12 mouse cellular contexts compared by ENCODE assay signal in the genomic region with DNA sequence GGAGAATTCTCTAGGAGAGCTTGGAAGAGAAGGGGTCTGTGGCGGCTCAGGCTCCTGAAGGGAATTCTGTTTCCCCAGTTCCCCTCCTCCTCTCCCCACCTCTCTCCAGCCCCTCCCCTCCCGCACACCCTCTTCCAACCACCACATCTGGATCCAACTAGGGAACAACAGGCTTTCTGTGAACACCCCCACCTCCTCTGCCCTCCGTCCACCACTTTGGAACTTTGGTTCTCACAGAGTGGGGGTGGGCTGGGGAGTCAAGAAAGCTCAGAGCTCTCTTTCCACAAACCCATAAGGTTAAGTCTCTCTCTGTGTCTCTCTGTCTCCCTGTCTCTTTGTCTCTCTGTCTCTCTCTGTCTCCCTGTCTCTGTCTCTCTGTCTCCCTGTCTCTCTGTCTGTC. TPM values are rescaled to one million over a fixed set of nuclear protein-coding genes. Genes with fewer than 3 reads are reported as not detected.
A peak's percentile ranks its signal among the peaks of the same experiment; 100 is the strongest.
DNase-seq lines count a peak whose midpoint lies in the region; ATAC-seq and TF ChIP-seq lines count a peak whose summit lies in the region.
"Had no signal": no experiment of that assay in that cellular context is flagged by ENCODE, and none has a peak within 500 bp of the region (broad histone marks: within the 10 kb centered on the region; RNA-seq: fewer than 3 reads in every experiment).

No protein-coding gene starts in this region.

- no peak for TF ChIP-seq POLR2A in kidney, adult 2 months (IDR thresholded peaks at IDR 0.05; ENCODE audit: low read depth, low read length)
- TF ChIP-seq POLR2A in embryonic fibroblast, embryonic 13.5 days (IDR thresholded peaks at IDR 0.05; ENCODE audit: low read depth, low read length), result no peak

- ATAC-seq in neural tube, embryonic 11.5 days (ENCODE audit: insufficient read depth, low FRiP score, low TSS enrichment), result no peak
- ATAC-seq in erythroid progenitor cell, adult 5-6 weeks (replicated peaks; ENCODE audit: low FRiP score, poor library complexity, severe bottlenecking), result no peak

- H3K9me3 ChIP-seq in neural tube, embryonic 11.5 days (ENCODE audit: control insufficient read depth, low read length), result no peaks in the 10 kb centered on the region

- WGBS in kidney, adult 2 months, result 72% methylated on average over 3 of the region's 3 CpGs
- 25% methylated on average over 3 of the region's 3 CpGs for WGBS in neural tube, embryonic 11.5 days

- no peaks in the 10 kb centered on the region for H3K36me3 ChIP-seq in kidney, adult 2 months (ENCODE audit: control insufficient read depth, insufficient read depth, low read length)
- no peaks in the 10 kb centered on the region for H3K36me3 ChIP-seq in neural tube, embryonic 11.5 days (ENCODE audit: control insufficient read depth, insufficient read depth, low read length)

- H3K4me2 ChIP-seq in neural tube, embryonic 11.5 days (ENCODE audit: low read depth), result no peak overlapping the region

- peak overlapping the region; percentile 39; the same call in 1 of the 2 replicates for H3K9ac ChIP-seq in neural tube, embryonic 11.5 days (ENCODE audit: low read length)

- H3K27ac ChIP-seq in kidney, adult 2 months (ENCODE audit: insufficient read depth, low read depth, low read length), result peak overlapping the region; percentile 40; the same call in 1 of the 2 replicates
- peak overlapping the region; percentile 76 for H3K27ac ChIP-seq in embryonic fibroblast, embryonic 13.5 days (ENCODE audit: insufficient read depth, low read length)
- peak overlapping the region; percentile 81 for H3K27ac ChIP-seq in neural tube, embryonic 11.5 days (ENCODE audit: low read depth, low read length)

- H3K4me1 ChIP-seq in kidney, adult 2 months (ENCODE audit: control insufficient read depth, insufficient read depth, low read length), result no peaks in the 10 kb centered on the region
- peaks cover 10% of the 10 kb centered on the region for H3K4me1 ChIP-seq in embryonic fibroblast, embryonic 13.5 days (ENCODE audit: control insufficient read depth, insufficient read depth, low read length)
- H3K4me1 ChIP-seq in neural tube, embryonic 11.5 days (ENCODE audit: control insufficient read depth, insufficient read depth, low read length), result peaks cover 7% of the 10 kb centered on the region; the same call in 1 of the 2 replicates

- no peaks in the 10 kb centered on the region for H3K27me3 ChIP-seq in kidney, adult 2 months (replicated peaks; ENCODE audit: control insufficient read depth, insufficient read depth, low read length)
- H3K27me3 ChIP-seq in neural tube, embryonic 11.5 days (ENCODE audit: control insufficient read depth, insufficient read depth, low read length), result no peaks in the 10 kb centered on the region

- H3K4me3 ChIP-seq in kidney, adult 2 months (ENCODE audit: insufficient read depth, low read depth, low read length), result no peak overlapping the region
- no peak overlapping the region for H3K4me3 ChIP-seq in embryonic fibroblast, embryonic 13.5 days (ENCODE audit: insufficient read depth, low read length)
- no peak overlapping the region for H3K4me3 ChIP-seq in neural tube, embryonic 11.5 days (ENCODE audit: low read depth, low read length)

- TF ChIP-seq CTCF in kidney, adult 2 months (conservative IDR thresholded peaks at IDR 0.05; ENCODE audit: insufficient read depth, insufficient read length, low read depth, low read length), result no peak
- no peak for TF ChIP-seq CTCF in embryonic fibroblast, embryonic 13.5 days (IDR thresholded peaks at IDR 0.05; ENCODE audit: borderline replicate concordance, insufficient read depth, low read length)

- no peak for DNase-seq in kidney, adult 2 months
- no peak for DNase-seq in kidney, postnatal 36 days
- DNase-seq in embryo, embryonic 10.5 days (ENCODE audit: low spot score), result peak; percentile 85
- peak; percentile 71 for DNase-seq in neural tube, embryonic 11.5 days (ENCODE audit: low spot score)
- no peak for DNase-seq in cerebellum, adult 9-10 months
- no peak for DNase-seq in T-cell, adult 2 months (ENCODE audit: low spot score)
- DNase-seq: adrenal gland, postnatal 25 days; midbrain, embryonic 14.5 days; right cerebral cortex, postnatal 4 days had no signal

RNA-seq across cellular contexts. Expression of a gene that starts 13.1 kb away (rescaled TPM):
- polyA plus RNA-seq in kidney, adult 2 months (2012; rRNA removed), result 60.8 and 61.1 TPM in 2 replicates
- polyA plus RNA-seq in embryonic fibroblast, embryonic 13.5 days (2011; ENCODE audit: insufficient read length, low read depth, missing spikeins), result 147 and 210 TPM in 2 replicates
- 67.3 and 67.9 TPM in 2 replicates for polyA plus RNA-seq in neural tube, embryonic 11.5 days (2014; fragmentation: Nextera tagmentation; extraction: Ambion mirVana)
- total RNA-seq in erythroid progenitor cell, adult 5-6 weeks (2015; ENCODE audit: low replicate concordance), result 8.3 and 38.6 TPM in 2 replicates
- total RNA-seq in erythroid progenitor cell, adult 5-6 weeks (2017; ENCODE audit: low replicate concordance), result 5.1 and 14.5 TPM in 2 replicates

RNA-seq across cellular contexts. Expression of a gene that starts 42.6 kb away (rescaled TPM):
- 0.14 and 0.22 TPM in 2 replicates for polyA plus RNA-seq in kidney, adult 2 months (2012; rRNA removed)
- polyA plus RNA-seq in embryonic fibroblast, embryonic 13.5 days (2011; ENCODE audit: insufficient read length, low read depth, missing spikeins), result not detected in 2 replicates
- polyA plus RNA-seq in neural tube, embryonic 11.5 days (2014; fragmentation: Nextera tagmentation; extraction: Ambion mirVana), result not detected in 2 replicates
- total RNA-seq in erythroid progenitor cell, adult 5-6 weeks (2015; ENCODE audit: low replicate concordance), result not detected in 2 replicates
- total RNA-seq in erythroid progenitor cell, adult 5-6 weeks (2017; ENCODE audit: low replicate concordance), result not detected in 2 replicates
- total RNA-seq: adrenal gland, postnatal 25 days; MEL had no signal
- polyA plus RNA-seq: midbrain, embryonic 14.5 days had no signal

RNA-seq across cellular contexts. Expression of a gene that starts 57.9 kb away (rescaled TPM):
- polyA plus RNA-seq in kidney, adult 2 months (2012; rRNA removed), result 0.74 and 1.4 TPM in 2 replicates
- polyA plus RNA-seq in embryonic fibroblast, embryonic 13.5 days (2011; ENCODE audit: insufficient read length, low read depth, missing spikeins), result not detected in 2 replicates
- polyA plus RNA-seq in neural tube, embryonic 11.5 days (2014; fragmentation: Nextera tagmentation; extraction: Ambion mirVana), result 2.4 and 2.7 TPM in 2 replicates
- not detected in 2 replicates for total RNA-seq in erythroid progenitor cell, adult 5-6 weeks (2015; ENCODE audit: low replicate concordance)
- not detected in 2 replicates for total RNA-seq in erythroid progenitor cell, adult 5-6 weeks (2017; ENCODE audit: low replicate concordance)
- total RNA-seq: MEL had no signal
- polyA plus RNA-seq: midbrain, embryonic 14.5 days had no signal

Comparison
In these comparisons a context has a peak if more than half of its experiments do, and no peak if none do; other contexts are left out.
1. DNase-seq: peak in embryo, embryonic 10.5 days (single experiment) and neural tube, embryonic 11.5 days (single experiment); none in kidney, adult 2 months (single experiment), kidney, postnatal 36 days (0 of 2), cerebellum, adult 9-10 months (single experiment) and T-cell, adult 2 months (single experiment).
2. Peak in every context shown above with its lines, with median percentiles within 50 percentile points of each other: H3K27ac ChIP-seq.